Mouse (Mus musculus) spleen, adult 12 weeks (tissue): Measurements from ENCODE around the gene Med22.

Experiments
- DNase-seq: peaks from one replicate; pipeline ENCODE4 v3.0.0; 2022; ENCODE audit warnings: low spot score

Med22 gene

DNA sequence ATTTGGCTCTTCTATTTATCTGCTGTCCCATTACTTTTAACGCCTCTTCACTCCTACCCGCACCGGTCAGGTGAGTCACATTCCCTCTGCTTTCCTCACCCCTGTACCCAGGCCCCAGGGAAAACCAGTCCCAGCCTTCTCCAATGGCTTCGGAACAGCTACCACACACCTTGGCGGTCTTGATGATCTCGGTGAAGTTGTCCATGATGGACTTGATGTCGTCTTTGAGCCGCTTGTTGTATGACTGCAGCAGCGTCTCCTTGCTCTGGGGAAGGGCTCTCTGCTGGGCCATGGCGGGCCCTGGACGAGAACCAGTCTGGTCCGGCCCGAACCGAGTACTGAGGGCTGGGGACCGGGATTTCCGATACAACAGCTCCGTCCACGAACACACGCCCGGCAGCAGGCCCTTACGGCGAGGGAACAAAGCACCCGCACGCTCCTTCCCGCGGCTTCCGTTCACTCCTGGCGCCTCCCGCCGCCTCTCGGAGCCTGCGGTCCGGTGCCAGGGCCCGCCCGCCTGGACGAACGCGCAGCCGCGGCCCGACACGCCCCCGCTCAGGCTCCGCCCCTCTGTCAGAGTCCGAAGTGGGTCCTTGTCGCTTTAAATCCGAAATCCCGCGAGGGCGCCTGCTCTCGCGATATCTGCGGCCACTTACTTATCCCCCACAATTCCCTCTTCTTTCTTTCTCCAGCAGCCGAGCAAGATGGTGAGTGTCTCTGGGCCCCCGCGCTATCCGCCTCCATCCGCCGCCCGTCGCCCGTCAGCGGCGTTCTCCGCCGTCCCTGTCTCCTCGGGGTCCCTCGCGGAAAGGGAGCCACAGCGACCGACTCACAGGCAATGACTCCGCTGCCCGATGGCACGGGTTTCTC, at the start of gene Med22, which contains the start of gene Rpl7a:
Med22 (minus strand) TSS at position 554 of the 870 bp plus-strand sequence.
Rpl7a (plus strand) TSS at position 641 of the 870 bp plus-strand sequence.
- DNase-seq, result peak; percentile 100

DNA sequence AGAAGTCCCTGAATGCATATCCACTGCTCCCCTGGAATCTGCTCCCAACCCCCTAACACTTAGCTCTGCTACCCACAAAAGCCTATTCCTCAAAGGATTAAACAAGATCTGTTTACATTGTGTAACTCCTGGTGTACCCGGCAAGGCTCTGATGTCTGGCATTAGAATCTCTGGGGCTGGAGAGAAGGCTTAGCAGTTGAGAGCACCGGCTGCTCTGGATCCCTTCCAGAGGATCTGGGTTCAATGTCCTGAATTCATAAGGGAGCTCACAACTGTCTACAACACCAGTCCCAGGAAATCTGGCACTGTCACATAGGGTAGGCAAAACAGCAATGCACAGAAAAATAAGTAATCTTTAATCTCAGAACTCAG, 47.0 kb upstream of the Med22 start:
- DNase-seq, result no peak

DNA sequence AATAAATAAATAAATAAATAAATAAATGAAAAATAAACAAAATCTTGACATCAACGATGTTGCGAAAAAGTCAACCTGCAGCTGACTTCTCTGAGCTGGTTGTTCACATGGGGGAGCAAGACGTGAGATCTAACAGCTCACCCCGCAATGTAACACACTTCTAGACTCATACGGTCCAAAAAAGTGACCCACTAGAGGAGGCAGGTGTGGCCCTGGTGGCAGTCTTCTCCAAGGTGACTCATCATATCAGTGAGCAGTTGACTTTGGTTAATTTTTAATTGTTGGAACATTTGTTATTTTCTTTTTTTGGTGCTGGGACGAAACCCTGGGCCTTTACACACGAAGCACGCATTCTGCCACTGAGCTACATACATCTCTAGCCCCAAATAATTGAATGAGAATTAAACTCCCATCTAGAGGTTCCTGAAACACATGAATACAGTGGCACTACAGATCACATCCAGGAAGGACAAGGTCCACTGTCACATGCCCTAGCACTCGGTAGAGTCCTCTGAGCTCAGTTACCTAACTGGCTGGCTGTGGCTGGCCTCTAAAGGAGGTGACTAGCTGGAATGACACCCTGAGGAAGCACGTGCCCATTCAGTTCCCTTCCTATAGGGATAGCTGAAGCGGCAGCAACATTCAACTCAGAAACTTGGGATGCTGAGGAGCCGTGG, 46.5 kb upstream of the Med22 start:
- DNase-seq, result no peak

DNA sequence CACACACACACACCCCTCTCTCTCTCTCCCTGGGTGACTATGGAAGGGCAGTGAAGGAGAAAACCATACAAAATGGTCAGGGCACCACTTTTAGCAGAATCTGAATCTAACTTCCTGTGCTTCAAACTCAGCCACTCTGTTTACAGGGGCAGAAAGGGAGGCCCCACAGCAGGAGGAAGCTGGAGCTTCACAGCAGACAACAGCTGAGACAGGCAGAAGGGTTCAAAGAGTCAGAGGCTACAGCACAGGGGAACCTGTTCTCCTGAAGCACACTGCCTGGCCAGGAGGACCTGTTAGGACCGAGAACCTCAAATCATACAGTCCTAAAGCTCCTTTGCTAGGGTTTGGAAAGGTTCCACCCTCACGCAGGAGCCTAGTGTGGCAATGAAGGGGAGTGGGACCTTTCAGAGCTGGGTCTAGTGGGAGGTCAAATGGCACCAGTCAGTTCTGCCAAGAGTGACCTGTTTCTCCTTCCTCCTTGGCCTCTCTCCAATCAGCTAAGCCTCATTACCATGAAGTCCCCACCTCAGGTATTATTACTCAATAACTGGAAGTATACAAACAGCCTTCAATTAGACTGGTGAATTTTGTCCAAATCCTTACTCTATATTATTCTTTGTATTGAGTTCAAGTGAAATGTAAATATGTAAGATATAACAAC, 44.4 kb upstream of the Med22 start:
- no peak for DNase-seq

DNA sequence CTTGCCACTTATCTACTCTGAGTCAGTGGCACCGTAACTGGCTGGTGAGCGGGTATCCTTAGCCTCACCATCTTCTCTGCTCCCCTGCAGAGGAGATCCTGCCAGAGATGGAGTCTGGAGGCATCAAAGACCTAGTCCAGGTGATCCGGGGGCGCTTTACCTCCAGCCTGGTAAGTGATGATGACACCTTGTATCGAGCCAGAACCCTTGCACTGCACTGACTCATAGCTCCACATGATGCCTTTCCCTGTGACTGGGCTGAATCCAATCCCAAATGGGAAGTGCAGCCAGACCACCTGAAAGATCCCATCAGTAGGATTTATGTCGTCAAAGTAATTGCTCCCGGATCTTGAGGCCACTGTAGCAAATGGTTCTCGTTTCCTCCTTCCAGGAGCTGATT, 42.4 kb upstream of the Med22 start:
- DNase-seq, result no peak

DNA sequence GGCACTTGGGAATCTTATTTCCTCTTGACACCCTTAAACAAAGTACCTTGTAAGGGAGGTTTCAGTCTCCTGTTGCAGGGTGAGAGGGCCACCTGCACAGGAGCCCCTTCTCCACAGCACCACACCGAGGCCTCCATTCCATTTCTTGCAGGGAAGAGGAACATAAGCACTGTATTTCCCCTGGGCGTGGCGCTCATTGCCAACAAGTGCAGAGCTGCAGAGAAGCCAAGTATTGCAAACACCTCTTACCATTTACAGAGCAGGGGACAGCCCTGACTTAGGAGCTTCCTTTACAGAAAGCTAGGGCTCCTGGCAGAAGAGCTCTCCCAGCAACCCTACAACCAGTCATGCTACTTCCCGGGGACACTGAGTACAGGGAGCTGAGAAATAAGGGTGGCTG, 41.7 kb upstream of the Med22 start:
- DNase-seq, result no peak

DNA sequence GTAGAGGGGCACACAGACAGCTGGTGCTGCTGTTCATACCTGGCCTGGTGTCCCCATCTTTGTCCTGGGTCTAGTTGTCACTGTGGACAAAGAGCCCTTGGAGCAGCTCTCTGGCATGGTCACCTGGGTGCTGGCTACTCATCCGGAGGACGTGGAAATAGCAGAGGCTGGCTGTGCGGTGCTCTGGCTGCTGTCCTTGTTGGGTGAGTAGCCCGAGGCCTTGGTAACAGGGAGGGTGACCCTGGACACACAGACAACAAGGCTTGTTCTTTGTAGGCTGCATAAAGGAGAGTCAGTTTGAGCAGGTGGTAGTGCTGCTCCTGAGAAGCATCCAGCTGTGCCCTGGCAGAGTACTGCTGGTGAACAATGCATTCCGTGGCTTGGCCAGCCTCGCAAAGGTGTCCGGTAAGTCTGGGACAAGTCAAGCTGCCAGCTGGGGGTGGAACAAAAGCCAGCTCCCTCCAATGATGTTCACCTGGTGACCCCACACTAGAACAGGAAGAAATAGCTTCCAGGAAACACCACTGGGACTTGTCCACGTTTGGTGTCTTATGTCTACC, 40.9 kb upstream of the Med22 start:
- no peak for DNase-seq

DNA sequence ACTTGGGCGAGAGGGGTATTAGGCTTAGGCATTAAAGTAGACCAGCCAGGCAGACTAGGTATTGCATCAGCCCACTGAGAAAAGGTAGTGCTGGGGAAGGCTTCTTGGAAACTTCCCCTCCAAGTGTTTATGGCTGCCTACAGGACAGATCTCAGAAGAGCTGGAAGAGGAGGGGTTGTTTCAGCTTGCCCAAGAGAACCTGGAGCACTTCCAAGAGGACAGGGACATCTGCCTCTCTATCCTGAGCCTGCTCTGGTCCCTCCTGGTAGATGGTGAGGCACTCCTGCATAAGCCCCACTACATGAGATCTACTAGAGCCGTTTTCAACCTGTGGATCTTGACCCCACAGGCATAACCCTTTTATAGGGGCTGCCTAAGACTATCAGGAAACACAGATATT, 39.9 kb upstream of the Med22 start:
- no peak for DNase-seq

DNA sequence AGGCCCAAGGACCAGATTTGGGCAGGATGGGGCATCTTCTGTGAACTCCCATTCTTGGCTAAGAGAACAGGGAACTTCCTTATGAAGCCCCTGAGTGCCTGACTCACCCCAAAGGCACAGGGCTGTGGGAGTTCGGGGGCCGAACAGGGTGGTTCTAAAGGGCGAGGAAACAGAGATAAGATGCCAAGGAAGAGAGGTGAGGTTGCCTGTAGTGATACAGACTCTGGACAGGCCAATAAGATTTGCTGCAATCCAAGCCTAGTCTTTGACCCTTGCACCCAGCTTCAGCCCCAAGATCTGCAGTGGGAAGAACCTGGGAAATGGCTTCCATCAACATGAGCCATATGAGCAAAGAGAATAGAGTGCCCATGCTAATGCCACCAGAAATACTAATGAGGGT, 32.8 kb upstream of the Med22 start:
- DNase-seq, result no peak

DNA sequence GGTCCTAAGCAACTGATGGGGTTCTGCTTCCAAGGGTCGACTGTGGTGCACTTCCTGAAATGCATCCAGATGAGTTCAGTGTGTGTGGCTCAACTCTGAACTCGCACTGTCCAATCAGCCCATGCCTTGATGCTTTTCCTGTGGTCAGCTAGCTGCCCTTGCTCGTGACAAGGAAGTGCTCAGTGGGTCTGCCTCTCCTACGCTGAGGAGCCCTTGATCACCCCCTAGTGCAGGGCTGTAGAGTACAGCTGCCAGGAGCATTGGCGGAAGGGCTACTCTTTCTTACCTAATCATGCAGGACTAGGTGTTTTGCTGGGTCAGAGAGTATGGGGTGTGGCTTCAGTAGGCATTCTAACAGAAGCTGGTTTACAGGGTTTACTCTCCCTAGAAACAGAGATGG, 31.1 kb upstream of the Med22 start:
- DNase-seq, result no peak

DNA sequence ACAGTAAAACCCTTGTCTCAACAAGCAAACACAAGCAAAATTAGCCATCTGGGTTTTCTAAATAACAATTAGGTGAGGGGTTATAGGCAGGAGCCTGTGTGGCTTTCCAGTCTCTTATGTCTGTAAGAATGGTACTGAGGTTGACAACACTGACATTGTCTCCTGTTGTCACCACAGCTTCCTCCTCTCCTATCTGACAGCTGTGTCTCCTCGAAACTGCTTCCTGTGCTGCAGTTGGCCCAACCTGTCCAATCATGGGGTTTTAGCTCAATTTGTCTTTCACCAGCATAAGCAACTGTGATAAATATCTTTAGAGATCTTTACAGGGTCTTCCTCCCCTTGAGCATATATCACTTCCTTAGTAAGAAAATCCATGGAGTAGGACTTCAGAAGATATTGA, 25.9 kb upstream of the Med22 start:
- no peak for DNase-seq

DNA sequence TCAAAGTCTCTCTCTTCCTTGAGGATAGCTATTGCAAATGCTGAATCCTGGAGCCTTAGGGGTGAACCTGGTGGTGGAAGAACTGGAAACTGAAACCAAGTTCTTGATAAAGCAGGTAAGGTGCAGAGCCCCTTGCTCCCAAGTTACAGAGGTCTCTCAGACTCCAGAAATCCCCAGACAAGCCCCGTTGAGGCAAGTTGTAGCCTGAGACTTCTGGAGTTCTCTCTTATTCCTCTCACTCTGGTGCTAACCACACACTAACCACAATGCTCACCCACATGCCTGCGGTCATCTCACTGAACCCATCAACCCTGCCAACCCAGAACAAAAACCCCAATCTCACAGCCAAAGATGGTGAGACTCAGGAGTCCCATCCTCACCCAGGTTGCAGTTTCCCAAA, 24.8 kb upstream of the Med22 start:
- DNase-seq, result no peak

DNA sequence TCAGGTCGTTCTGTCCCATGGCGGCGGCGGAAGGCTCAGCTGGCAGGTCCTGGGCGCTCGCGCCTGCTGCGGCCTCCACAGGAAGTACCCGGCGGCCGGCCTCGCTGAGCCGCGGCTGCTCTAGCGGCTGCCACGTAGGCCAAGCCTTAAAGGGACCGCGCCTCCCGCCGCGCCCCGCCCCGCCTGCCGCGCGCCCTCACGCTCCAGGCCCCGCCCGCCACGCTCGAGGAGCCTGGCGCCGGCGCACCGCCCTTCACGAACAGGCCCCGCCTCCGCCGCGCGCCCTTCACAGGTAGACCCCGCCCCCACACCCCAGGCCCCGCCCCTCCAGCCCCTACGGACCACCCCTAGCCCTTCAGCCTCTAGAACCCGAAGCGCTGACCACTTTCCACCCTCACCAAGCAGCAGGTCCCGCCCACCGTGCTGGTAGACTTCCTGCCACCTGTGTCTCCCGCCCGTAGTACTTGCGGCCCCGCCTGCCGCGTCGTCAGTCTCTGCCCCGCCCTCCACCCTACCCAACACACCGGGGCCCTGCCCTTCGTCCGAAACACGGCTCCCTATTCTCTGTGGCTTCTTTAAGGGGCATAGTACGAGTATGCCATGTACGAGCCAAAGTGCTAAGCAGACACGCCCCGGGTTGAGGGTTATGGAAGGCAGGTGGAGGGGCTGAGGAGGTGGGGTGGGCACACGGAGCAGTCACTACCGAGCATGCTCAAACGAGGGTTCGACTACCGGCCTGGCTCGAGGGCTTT, 23.0 kb upstream of the Med22 start, which contains the start of the genes Surf4 and Stkld1:
Surf4 (minus strand) TSS at position 625 of the 752 bp plus-strand sequence.
Stkld1 (plus strand) TSS at position 744 of the 752 bp plus-strand sequence.
- DNase-seq, result peak; percentile 86

DNA sequence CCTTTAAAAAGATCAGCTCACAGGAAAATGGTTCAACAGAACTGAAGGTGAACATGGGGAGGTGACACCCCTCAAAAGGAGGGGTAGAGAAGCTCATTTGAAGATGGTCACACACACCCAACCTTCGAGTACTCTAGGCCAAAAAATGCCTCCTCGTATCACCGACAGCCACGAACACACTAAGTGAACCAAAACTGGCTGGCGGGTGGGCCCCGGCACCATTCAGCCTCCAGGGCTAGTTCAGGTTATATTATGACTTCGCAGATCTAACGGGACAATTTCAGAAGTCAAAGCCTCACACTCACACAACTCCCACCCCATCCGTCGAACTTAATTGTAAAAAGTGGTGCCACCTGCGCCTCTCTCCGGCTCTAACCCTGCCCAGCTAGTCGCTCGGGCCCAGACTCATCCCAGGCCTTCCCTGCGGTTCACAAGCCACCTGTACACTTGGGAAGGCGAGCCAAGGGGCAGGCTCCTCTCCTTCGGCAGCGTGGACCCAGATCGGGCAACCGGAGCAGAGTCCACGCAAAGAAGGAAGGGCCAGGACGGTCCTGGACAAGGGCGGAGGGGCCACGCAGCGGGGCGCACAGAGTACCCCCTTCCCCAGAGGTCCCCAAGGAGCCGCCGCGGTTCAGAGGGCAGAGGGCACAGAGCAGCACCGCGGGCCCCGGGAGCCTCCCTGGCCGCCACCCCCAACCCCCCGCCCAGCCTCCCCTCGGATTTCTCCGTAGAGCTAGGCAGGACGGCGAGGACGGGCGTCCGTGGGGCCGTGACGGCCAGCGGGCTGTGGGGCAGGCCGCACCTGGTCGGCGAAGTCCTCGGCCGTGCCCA, 22.2 kb upstream of the Med22 start:
- no peak for DNase-seq

DNA sequence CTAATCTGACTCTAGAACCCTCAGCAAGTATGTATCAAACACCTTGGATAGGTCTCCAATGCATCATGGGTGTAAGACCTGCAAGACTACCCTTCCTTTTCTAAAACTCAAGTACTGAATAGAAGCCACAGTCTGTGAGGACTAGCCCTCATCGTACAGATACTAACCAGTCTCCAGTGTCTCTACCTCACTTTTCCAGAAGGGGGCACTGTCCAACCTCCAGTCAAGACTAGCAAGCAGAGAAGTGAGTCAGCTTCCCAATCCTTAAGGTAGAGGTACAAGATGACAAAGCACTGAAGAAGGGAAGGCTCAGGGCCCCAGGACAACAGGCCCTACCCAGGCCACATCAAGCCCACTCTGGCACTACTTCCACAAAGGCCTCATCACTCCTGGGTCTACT, 19.9 kb upstream of the Med22 start:
- peak; percentile 51 for DNase-seq

DNA sequence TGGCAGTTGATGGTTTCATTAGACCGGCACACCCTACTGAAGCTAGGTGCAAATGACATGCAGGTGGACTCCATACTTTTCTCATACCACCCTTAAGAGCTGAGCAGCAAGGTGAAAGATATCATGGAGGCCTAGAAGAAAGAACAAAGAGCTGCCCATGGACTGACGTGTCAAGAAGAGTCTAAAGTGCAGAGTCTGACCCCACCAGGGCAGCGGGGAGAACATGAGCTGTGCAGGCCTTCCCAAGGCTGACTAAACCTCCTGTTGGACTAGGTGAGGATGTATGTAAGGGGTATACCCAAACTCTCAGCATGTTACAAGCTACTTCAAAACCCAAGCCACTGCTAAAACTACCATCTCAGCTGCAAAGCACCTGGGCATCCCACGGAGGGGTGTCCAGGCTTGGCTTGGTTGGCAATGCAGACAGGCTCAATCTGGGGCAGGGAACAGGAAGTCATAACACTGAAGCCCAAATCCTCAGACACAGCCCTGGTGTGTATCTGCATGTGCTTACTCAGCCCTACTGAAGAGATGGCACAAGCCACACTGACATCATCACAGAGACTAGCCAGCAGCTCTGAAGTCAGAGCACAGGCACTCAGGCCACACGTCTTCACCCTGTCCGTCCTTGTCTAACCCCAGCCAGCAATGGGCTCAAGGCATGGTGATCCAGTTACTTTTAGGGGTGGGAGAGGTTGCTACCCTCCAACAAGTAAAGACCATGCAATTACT, 17.4 kb upstream of the Med22 start:
- DNase-seq, result no peak

DNA sequence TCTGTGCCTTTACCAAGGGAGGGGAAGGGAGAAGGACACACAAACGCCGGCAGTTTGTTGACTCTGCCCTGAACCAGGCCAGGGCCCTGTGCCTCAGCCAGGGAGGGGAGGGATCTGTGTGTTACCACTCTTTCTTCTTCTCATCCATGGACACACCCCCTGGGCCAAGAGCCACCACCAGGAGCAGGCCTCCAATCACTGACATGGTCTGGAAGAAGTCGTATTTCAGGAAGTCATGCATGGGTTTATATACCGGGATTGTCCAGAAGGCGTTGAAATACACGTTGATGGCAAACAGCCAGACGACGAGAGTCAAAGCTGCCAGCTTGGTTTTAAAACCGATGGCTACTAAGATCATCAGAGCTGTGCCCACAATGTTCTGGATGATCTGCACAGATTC, 11.3 kb upstream of the Med22 start:
- no peak for DNase-seq

DNA sequence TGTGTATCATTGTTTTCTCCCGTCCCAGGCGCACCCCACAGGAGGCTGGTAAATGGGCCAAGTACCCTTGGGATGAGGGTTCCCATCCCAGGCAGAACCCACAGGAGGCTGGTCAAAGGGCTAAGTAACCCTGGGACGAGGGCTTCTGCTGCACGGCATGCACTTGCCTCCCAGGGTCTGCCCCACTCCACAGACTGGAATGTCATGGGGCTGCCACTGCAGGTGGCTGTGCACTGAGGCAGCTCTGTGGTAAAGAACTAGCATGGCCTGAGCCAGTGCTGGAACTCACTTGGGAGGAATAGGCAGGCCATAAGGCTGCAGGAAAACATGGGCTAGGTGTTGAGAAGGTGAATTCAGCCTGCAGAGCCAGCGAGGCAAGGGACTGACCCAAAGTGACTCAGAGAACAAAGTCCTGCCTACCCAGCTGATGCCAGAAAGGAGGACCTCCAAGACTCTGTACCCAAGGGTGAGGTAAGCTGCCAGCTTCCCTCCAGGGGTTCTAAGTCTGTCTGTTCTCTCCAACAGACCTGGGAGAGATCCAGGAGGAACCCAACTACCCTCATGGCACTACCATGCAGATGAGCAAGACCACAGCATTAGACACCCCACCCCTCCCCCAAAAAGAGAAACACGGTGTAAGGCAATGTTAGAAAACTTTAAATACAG, 9.8 kb upstream of the Med22 start:
- DNase-seq, result no peak

DNA sequence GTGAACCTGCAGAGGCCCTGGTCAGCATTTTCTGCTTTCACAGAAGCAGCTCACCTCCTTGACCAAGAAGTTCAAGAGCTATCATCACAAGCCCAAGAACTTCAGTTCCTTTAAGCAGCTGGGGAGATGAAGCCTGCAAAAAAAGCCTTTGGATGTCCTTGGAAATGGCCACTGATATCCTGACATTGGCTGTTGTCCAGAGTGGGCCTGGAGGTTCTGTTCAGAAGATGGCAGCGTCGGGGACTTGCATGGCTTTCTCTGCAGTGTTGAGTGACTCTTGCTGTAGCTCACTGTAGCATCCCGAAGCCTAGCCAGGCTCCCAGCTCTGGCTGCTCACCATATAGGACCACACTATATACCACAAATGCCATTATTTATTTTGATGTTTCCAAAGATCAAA, 9.2 kb upstream of the Med22 start:
- DNase-seq, result no peak

DNA sequence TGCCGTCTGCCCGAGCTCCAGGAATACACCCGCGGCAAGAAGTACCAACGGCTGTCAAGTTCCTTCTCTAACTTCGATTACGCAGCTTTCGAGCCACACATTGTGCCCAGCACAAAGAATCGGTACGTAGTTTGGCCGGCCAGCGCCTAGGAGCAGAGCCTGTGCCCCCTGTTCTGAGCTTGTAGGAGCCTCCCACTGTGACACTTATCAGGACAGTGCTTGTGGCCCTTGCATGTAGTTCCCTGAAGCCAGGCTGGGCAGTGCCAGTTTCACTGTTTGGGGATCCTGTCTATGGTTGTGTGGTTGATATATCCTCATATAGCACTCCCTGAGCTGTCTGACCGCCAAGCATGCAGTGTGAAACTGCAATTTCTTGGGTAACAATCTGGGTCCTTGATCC, 6.3 kb upstream of the Med22 start:
- DNase-seq, result no peak
